Mouse (Mus musculus) gonadal fat pad, adult 2 months (tissue): ENCODE results near the gene Fbxw4. TPM values are rescaled to one million over a fixed set of nuclear protein-coding genes. Genes with fewer than 3 reads are reported as not detected.

ENCODE experiments used
- DNase-seq: peaks from one replicate; pipeline ENCODE4 v3.0.0-alpha.2; 2012; ENCODE audit warnings: low read depth
- polyA plus RNA-seq: library from polyadenylated mRNA; depleted of rRNA; stranded (reverse); fragments of >200 nt; gene quantifications from 2 replicates; pipeline ENCODE4 v1.2.3, GENCODE M21; 2012; rRNA removed

Fbxw4 gene
- polyA plus RNA-seq, 1 experiment, result 114 TPM

DNA sequence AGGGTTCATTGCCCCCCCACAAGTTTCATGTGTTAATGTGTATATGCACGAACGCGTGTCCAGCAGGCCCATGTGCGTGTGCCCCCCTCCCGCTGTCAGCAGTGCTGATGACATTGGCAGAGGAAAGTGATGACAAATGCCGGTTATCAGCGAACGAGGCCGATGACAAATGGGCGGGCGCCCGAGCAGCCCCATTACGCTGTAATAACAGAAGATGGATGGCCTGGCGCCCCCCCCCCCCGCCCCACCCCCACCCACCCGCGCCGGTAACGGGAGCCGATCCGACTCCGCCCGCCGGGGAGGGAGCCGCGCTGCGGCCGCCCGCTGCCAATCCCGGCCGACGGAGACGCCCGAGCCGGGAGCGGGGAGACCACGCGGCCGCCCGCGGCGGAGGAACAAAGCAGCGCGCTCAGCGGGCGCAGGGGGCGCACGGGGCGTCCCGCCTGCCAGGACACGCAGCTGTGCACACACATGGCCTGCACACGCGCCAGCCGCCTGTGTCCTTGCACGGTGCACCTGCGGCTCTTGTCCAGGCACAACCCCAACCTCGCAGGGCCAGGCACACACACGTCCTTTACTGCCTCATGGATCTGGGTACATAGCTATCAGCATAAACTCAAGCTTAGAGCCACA lies 118.6 kb downstream of the Fbxw4 start:
- DNase-seq, result no peak

DNA sequence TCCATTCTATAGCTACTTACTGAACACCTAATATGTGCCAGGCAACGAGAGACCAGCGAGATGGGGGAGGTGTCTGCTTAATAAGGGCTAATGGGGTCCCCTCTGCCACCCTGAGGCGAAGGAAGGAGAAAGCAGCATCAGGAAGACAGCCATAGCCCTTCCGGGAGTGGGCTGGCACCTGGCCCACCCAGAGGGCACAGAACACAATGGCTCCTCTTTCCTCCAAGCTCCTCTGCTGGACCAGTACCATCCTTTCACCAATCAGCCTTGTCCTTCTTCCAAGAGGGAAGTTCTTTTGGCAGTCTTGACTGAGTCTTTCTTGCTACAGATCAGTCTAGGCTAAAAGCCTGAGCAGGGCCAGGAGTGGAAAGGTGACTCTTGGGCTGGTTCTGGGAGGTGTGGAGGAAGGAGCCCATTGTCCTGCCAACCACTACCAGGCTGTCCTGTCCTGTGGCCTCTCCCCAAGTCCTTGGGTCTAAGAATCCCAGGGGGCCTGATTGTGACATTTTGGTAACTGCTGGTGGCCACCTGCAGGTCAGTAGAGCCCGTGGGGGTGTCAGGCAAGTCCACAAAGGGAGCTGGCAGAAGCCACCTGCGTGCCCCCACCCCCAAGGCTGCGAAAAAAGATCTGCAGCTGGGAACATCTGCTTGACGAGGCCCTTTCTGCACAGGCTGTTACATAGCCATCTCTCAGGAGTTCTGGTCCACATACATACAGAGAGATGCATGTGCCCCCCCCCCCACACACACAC lies 119.3 kb downstream of the Fbxw4 start:
- peak; percentile 16 for DNase-seq

DNA sequence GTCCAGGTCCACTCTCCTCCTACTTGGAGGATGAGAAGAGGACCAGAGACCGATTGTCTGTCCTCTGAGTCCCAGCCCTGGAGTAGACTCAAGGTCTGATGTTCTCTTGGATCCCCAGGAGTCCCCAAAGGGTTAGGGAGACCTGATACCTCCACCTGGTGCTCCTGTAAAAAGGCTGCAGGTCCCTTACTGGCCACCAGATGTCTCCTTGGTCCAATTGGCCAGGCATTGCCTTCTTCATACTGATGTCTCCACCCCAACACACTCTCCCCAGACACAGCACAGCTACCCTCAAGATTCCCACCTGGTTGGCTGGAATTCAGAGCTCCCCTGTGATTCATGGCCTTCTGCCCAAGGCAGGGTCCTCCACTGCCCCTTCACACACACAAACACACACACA lies 122.6 kb downstream of the Fbxw4 start:
- DNase-seq, result no peak

DNA sequence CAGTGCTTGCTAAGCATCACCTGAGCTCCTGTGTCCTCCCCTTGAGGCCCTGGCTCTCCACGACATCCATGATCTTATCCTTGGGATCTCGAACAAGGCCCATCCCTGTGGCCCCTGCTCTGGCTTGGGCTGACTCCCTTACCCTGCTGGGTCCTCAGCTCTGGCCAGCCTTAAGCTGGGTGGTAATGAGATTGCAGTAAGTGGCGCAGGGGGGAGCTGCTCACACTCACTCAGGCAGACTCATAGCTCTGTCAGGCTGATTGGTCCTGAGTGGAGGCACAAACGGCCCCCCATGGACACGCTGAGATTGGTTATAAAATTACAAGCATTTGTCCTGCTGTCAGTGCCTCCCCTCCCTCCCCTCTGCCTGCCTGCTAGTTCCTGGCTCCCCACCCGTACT lies 124.2 kb downstream of the Fbxw4 start:
- no peak for DNase-seq

DNA sequence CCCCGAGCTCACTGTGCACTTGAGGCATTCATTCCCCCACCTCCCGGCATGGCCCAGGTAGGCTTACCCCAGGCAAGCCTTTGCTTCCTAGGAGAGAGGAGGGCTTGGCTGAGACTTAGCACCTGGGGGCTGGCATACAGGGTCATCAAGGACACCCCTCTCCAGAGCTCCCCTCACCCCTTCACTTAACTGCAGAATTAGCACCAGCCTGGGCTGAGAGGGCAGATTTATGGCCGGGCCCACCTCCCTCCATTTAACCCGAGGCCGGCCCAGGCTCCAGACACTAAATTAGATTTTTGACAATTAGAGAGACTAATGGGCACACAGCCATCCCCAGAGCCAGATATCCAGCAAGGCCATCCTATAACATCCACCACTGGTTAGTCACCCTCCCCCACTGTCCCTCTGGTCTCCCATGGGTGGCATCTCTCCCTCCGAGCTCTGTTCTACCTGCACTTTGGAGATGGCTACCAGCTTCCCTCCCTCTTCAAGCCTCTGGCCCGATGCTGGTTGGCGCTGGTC lies 124.8 kb downstream of the Fbxw4 start:
- DNase-seq, result no peak

DNA sequence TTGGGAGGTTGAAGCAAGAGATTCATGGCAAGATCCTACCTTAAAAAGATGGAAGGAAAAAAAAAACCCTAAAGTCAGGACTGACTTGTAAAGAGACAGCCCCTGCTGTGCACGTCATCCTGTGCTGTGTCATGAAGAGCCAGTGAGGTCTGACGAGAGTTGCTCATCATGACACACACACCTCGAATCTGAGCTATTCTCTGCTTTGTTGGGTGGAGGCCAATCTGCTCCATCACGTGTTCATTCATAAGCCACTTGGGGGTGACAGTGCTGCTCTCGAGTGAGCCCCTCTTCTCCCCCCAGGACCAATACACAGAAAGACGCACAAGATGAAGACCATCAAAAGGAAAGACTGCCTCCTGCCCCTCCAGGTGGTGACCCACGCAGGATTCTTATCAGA lies 126.5 kb downstream of the Fbxw4 start:
- DNase-seq, result no peak

DNA sequence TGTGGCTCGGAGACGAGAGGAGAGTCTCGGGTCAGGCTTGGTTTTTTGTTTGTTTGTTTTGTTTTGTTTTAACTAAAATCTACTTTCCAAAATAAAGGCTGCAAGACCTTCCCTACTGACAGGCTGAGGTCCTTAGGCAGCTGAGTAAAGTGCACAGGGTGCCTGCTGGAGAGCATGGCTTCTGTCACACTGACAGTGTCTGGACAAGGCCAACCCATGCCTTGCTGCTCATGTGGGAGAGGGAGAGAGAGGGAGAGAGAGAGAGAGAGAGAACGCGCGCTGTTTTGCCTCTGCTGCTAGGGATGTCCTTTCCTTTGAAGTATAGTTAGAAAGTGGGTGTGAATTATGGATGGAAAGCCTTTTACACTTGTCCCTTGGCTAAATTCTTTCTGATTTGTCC lies 128.6 kb downstream of the Fbxw4 start:
- no peak for DNase-seq

DNA sequence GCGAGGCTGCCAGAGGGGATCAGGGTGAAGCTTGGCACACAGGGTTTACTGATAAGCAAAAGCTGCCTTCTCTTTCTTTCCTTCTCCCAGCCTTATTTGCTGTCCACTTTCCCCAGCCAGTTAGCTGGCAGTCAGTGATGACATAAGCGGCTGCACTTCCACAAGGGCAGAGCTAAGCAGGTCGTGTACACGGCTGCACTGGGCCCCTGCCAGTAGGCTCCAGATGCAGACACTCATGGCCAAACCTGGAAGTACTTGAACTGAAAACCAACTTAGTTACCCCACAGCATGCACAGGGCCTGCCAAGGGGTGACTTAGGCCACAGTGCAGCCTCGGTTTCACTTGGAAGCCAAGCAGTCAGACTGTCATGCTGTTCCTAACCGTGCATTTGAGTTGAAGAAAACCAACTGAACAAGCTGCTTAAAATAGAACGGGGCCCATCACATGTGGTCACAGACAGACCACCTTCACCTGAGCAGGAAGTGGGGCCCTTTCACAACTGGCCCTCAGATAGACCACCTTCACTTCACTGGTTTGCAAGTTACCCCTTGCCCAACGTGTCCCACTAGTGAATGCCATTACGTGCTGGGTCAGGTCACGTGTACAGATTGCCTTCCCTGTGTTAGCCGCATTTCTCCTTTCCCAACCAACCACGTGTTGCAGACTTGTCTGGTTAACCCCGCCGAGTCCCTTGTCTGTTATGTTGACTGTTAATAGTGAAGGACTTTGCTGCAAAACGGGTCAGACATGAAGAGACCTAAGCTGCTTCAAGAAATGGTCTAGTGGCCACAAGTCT lies 129.7 kb downstream of the Fbxw4 start:
- DNase-seq, result no peak

DNA sequence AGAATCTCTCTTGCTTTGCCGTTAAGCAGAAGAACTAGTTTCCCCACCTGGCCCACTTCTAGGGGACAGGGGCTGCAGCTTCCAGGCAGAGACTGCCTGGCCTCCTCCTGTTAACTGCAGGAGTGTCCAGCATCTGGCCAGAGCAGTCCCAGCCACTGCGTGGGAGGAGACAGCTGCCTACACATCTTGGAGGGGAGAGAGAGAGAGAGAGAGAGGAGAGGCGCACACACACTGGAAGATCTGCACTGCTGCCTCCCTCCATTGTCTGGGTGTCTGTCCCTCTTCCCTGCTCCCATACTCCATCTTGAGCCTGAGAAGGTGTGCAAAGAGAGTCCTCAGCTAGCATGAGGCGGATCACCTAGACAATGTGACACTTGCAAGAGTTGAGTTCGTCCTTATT lies 130.8 kb downstream of the Fbxw4 start:
- DNase-seq, result no peak

Other genes starting within 250 kb of the Fbxw4 start
- 11.4 and 12.5 TPM in 2 replicates for gene Poll, start 99.8 kb downstream of the Fbxw4 start, polyA plus RNA-seq
- 9.4 and 10.0 TPM in 2 replicates for gene Gm17018, start 99.7 kb downstream of the Fbxw4 start, polyA plus RNA-seq
- 0.18 and 0.19 TPM in 2 replicates for gene Fgf8, start 82.6 kb upstream of the Fbxw4 start, polyA plus RNA-seq
- 46.8 and 53.0 TPM in 2 replicates for gene Npm3, start 89.3 kb upstream of the Fbxw4 start, polyA plus RNA-seq
- 26.2 and 31.6 TPM in 2 replicates for gene Mgea5, start 123.5 kb upstream of the Fbxw4 start, polyA plus RNA-seq
- gene Kcnip2, start 155.7 kb upstream of the Fbxw4 start, polyA plus RNA-seq, result 1.5 and 2.0 TPM in 2 replicates